Mouse (Mus musculus) embryo, embryonic 9.5 days (tissue): ENCODE measurements at regions not wholly inside any gene's neighbourhood (a gene's known extent, or its start where the extent isn't known, plus 50 kb on each side); places are given as distances from the start of the nearest gene placed in this dataset.
A peak's percentile ranks its signal among the peaks of the same experiment; 100 is the strongest.
"Not testable (repeated sequence)": the region's sequence is repeated elsewhere in the genome, so short reads cannot be mapped to it uniquely, and the experiment has no call there.

Source experiments
- DNase-seq: peaks from one replicate; pipeline ENCODE4 v3.0.0-alpha.2; 2017; ENCODE audit errors: extremely low spot score

GRCm38 (mm10) chr13:97356923-97357807, 116.3 kb downstream of the Enc1 start:
- no peak for DNase-seq

GRCm38 (mm10) chr13:97355411-97355810, 114.5 kb downstream of the Enc1 start:
- not testable (repeated sequence) for DNase-seq

DNA sequence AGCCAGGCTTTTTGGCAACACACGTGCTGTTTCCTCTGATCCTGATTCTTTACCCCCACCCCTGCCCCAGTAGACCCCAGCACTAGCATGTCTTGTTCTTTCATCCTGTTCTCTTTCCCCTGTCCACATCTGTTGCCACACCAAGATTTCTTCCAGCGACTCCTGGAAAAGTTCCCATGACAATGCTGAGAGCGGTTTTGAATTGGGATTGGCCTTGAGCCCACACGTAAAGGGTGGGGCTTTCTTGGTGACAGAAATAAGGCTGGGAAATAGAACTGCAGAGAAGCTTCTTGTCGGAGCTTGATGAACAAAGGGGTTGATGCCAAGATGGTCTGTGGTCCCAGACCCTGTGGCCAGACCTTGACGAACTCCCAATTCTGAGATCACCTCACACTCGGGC, 106.8 kb downstream of the Enc1 start:
- DNase-seq = no peak

DNA sequence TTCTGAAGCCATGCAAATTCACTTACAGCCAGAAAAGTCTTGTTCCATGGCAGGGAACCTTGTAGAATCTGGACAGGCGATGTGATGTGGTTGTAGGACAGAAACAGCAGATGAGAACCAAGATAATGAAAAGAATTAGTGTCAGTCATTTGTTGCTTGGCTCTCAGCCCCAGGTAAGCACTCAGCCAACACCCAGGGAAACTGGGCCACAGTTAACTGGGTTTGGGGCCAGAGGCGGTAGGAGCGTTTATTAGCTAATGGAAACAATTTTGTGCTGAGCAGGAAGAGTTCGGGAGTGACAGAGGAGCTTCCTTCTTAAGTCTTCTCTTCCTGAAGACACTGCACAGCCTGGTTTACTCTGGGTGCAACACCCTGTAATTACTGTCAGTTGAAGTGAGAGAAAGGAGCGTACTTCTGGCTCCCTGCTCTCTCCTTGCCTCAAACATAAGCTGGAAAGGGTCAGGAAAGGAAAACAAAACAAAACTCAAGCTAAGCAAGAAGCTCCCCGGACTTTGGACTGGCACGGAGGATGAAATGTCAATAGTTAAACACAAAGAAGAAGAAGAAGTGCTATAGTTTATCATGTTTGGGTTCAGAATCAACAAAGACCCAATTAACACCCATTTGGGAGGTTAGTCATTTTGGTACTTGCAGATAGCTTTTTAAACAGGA, 100.4 kb downstream of the Enc1 start:
- DNase-seq = no peak

GRCm38 (mm10) chr13:97337954-97338353, 97.0 kb downstream of the Enc1 start:
- no peak for DNase-seq

DNA sequence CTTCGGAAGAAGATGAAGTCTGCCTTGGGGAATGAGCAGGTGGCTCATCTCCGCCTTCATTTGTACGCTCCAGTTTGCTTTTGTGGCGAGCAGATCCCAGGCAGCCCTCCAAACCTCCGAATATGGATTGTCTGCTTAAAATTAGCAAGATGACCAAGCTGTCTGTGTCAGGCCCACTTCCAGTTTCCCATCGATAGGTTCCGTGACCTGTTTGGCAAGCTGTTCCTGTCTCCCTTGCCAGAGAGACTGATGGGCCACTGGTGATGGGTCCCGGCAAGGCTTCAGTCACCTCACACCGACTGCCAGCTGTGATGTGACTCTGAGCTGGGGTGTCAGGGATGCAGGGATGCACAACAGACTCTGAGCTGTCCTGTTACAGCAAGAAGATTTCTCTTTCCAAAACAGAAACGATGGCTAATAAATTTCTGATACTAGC, 96.4 kb downstream of the Enc1 start:
- no peak for DNase-seq

- DNase-seq = no peak
These were observed 93.1 kb downstream of the Enc1 start for GRCm38 (mm10) chr13:97333801-97334534.

GRCm38 (mm10) chr13:97331072-97331471, 90.2 kb downstream of the Enc1 start:
- no peak for DNase-seq

- DNase-seq = not testable (repeated sequence)
These were observed 80.4 kb downstream of the Enc1 start for GRCm38 (mm10) chr13:97321307-97321706.

DNA sequence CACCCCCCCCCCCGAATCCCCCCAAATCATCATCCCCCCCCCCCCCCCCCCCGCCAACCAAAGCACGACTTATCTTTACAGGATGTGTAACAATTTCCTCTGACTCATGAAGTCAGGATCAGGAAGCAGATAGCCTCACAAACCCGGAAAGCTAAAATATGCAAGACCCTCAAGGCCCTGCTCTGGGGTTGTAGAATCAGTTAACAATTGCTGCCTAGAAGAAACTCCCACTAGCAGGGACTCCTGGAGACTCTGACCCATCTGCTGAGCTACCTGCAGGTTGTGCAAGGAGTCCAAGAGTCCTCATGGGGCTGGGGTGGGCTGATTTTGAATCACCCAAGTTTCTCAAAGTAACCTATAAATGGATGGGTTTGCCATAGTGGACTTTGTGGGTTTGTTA, 79.9 kb downstream of the Enc1 start:
- DNase-seq = no peak

DNA sequence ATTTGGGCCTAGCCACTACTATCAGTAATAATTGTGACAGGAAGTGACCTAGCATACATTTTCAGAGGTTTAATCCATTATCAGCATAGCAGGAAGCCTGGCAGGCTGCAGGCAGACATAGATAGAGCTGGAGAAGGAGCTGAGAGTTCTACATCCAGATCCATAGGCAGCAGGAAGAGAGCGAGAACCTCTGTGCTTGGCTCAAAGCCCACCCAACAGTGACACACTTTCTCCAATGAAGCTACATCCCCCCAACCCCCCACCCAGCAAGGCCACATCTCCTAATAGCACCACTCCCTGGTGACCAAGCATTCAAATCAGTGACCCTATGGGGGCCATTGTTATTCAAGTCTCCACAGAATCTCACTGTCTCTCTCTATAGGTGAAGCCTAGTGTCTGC, 79.4 kb downstream of the Enc1 start:
- no peak for DNase-seq

DNA sequence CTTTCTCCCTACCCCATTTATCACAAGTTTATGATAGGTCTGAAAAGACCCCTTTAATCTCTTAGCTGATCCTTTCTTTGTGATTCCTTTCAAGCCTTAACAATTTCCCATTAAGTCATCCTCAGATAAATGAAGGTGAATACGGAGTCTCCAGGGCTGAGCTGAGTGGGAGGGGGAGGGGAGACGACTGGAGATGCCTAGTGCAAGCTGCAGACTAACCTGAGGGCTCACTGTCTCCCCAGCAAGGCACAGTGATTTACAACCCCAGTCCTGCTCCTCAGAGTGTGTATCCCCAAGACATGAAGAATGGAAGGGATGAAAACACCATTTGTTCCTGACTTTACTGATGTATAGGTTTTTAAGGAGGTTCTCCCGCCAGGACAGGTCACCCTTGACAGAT, 76.7 kb downstream of the Enc1 start:
- peak; percentile 37 for DNase-seq

DNA sequence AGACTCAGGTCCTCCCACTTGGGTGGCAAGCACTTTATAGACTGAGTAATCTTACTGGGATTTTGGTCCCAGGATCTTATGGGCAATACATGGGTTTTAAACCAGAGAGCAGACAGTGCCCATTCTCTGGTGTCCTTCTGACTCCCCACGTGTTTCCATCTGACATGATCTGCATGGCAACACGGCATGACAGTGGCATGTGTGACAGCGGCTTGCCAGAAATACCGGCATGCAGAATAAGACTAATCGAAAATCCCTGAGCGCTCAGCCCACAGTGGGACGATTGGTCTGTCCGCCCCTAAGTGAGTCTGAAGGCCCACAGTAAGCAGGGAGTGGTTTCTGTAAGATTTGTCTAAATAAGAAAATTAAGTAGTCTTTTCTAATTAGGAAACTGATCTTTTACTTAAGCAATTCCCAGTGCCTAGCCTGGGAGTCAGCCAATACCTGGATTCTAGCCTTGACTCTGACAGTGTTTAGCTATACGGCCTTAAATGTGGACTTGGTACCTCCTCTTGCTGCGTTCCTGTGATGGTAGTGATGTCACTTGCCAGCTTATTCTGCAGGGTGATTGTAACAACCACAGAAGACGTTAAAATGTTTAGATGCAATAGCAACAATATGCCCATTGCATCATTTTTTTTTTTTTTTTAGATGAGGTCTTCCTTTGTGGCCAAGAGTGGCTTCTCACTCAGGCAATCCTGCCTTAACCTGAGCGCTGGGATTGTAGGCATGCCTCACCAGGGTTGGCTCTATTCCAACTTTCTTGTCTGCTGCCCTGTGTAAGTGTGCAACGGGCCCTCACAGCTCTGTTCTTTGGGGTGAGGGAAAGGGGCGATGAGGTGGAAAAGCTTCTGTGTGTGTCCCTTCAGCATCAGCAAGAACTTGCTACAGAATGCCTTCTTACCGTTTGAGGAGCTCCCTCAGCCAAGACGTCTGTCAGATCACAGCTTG, 71.8 kb downstream of the Enc1 start:
- DNase-seq = no peak

DNA sequence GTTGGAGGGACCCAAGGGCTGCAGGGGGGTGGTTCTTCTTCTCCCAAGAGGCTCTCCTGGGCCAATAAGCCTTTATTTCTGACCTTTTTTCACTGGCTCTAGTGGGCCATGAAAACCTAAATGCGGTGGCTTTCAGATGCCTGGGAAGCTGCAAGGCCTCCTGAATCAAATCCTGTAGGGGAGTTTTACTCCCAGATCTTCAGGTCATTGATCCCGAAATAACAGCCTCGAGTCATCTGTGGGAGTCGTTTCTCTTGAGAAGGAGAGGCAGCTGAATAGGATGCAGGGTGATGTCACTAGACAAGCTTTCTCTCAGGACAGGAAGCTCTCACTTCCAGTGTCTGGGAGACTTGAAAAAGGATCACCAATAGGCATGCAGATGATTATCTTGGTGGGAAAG, 70.4 kb downstream of the Enc1 start:
- DNase-seq = peak; percentile 65

GRCm38 (mm10) chr13:97310855-97311189, 69.9 kb downstream of the Enc1 start:
- DNase-seq = peak; percentile 60

DNA sequence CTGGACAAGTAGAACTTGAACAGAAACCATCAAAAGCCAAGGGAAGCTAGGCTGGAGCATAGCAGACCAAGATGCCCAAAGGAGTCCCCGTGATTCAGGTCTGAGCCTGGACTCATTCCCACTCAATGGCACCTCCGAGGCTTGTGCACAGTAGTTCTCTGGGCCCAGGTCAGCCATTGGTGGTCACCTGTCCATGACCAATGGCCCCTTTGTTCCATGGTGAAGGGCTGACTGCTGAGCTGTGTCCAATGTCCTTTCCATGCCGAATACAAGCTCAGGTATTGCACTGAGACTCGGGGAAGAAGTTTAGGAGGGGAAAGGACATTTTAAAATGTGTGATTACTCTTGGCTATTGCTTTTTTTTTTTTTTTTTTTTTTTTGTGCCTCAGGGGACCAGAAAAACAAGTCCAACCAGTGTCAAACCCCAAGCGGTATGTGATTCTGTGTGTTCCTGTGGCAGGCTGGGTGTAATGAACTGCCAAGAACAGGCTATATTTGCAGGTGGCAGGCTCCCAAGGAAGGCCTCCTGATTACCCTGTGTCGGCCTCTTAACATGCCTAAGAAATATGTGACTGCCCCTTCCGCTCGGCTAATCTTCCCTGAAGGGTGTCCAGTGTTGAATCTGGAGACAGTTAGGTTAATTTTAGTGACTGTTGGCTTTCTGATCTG, 69.4 kb downstream of the Enc1 start:
- DNase-seq = no peak

DNA sequence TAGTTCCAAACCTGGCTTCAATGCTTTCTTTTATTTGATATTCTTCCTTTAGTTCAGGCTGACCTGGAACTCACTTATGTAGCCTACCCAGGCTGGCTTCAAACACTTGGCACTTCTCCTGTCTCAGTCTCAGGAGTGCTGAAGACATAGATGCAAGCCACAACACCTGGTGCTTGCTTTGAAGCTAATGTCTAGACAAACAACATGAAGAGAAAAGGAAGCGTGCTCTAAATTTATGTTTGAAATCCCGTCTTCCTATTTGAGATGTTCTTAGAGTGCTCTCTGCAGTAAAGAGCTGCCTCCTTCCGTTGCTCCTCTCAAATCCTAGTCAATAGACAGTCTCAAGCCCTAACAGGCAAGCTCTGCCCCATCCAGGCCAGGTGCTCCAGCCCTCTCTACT, 68.5 kb downstream of the Enc1 start:
- DNase-seq = no peak

DNA sequence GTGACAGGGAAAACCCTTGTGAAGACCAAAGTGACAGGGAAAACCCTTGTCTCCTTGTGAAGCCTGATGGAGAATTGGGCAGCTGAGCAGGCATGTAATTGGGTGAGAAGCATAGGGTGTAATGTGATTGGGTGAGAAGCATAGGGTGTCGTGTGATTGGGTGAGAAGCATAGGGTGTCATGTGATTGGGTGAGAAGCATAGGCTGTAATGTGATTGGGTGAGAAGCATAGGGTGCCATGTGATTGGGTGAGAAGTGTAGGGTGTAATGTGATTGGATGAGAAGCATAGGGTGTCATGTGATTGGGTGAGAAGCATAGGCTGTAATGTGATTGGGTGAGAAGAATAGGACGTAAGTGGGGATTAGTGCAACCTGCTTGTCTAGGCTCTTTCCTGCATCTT, 67.5 kb downstream of the Enc1 start:
- DNase-seq = no peak
